Mouse (Mus musculus): ENCODE measurements around the gene Ctrl.
"Not testable (repeated sequence)": the region's sequence is repeated elsewhere in the genome, so short reads cannot be mapped to it uniquely, and the experiment has no call there.

Gene Ctrl

DNA sequence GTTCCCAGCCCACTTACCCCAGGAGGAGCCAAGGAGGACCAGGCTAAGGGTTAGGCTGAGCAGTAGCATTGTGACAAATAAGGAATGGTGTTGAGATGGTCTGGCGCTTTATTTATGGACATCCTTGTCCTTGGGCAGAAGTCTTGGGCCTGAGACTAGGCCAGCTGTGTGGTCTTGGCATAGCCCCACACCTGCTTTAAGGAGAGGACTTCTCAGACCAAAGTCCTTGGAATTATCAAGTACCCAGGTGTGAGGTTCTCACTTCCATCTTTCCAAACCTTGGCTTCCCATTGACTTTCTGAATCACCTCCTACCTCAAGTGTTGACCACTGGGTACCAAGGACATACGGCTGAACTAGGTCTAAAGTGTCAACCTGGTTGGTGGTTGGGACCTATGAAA lies at the start of gene Ctrl:
Gene Ctrl (minus strand): TSS at position 101 of the 400 bp plus-strand sequence.
- no peak for DNase-seq (ENCODE audit: low spot score)

DNA sequence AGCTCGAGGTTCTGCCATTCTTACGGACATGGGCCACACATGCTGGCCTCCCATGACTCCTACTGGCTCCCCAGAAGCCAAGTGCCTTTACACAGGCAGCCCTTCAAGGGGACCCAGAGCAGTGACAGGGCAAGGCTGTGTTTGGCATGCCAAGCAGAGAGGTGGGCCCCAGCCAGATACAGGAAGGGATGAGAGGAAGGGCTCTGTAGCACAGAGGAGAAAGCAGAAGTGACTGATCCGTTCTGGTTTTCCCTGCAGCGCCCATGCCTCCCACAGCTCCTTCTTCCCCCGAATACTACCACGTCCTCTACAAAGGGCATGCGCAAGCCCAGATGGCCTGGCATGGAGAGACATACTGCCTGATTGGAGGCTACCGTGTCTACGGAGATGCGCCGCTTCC lies 49.7 kb upstream of the Ctrl start:
- DNase-seq (ENCODE audit: low spot score), result not testable (repeated sequence)

DNA sequence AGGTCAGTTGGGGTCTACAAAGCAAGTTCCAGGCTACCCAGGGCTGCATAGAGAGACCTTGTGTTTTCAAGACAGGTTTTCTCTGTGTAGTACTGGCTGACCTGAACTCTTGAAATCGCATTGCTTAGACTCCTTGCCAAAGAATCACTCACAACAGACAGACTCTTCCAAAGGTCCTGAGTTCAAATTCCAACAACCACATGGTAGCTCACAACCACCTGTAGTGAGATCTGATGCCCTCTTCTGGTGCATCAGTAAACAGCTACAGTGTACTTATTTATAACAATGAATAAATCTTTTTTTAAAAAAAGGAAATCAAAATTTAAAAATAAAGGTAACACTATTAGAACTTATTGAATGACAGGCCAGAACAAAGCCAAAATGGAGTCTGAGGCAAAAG lies 47.5 kb upstream of the Ctrl start:
- DNase-seq (ENCODE audit: low spot score), result no peak

DNA sequence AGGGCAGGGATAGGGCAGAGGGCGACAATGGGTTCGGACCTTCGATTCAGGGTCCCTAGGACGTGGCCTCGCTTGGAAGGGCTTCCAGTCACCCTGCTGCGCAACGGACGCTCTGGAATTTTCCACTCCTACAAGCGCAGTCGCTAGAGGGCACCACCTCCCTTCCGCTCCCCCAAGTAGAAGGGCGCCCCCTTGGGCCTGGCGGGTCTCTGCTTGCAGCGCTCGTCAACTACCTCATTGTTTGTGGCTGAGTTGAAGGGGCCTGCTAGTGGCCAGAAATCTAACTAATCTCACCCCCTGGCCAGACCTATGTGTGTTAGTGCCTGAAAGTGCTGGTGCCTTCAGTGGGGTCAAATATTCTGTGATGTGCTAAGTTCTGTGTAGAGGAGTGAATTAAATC lies 45.7 kb upstream of the Ctrl start, which contains the start of gene Dpep3:
Gene Dpep3 (minus strand): TSS at position 105 of the 400 bp plus-strand sequence.
- DNase-seq (ENCODE audit: low spot score), result no peak

DNA sequence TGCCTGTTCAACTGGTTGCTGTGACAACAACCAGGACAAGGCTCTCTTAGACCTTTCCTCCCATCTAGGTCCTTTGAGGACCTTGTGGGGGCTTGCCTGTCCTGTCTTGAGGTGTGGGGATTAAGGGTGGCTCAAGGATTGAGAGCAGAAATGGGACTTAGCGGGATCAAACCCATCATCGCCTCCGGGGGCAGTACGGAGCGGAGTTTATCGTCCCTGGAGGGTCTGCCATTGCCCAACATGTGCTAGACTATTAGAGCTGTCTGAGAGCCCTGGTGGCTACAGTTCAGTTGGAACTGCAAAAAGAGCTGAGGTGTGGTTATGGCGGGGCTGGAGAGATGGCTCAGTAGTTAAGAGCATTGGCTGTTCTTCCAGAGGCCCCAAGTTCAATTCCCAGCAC lies 41.7 kb upstream of the Ctrl start:
- DNase-seq (ENCODE audit: low spot score), result no peak

DNA sequence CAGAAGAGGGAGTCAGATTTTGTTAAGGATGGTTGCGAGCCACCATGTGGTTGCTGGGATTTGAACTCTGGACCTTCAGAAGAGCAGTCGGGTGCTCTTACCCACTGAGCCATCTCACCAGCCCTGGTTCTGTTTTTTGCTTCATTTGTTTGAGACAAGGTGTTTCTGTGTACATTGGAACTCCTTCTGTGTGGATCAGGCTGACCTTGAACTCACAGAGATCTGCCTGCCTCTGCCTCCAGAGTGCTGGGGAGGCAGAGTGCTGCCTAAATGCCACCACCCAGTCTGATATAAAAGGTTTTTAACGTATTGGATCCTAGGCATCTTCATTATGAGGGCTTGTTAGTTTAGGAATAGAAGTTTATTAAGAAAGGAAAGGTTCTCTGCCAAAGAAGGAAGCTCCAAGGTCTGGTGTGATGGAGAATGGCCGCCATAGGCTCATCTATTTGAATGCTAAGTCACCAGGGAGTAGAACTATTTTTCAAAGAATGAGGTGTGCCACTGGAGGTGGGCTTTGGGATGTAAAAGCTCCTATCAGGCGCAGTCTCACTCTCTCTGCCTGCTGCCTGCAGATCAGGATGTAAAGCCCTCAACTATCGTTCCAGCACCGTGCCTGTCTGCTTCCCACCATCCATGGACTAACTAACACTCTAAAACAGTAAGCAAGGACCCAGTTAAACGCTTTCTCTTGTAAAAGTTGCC lies 37.5 kb upstream of the Ctrl start:
- no peak for DNase-seq (ENCODE audit: low spot score)

DNA sequence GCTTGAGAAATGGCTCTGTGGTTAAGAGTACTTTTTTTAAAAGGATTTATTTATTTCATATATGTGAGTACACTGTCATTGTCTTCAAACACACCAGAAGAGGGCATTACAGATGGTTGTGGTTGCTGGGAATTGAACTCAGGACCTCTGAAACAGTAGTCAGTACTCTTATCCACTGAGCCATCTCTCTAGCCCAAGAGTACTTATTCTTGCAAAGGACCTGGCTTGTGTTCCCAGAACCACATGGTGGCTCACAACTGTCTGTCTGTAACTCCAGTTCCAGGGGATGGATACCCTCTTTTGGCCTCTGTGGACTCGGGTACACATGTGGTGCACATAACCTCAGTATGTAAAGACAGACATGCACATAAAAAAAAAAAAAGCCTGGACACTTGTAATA lies 35.7 kb upstream of the Ctrl start:
- DNase-seq (ENCODE audit: low spot score), result no peak

DNA sequence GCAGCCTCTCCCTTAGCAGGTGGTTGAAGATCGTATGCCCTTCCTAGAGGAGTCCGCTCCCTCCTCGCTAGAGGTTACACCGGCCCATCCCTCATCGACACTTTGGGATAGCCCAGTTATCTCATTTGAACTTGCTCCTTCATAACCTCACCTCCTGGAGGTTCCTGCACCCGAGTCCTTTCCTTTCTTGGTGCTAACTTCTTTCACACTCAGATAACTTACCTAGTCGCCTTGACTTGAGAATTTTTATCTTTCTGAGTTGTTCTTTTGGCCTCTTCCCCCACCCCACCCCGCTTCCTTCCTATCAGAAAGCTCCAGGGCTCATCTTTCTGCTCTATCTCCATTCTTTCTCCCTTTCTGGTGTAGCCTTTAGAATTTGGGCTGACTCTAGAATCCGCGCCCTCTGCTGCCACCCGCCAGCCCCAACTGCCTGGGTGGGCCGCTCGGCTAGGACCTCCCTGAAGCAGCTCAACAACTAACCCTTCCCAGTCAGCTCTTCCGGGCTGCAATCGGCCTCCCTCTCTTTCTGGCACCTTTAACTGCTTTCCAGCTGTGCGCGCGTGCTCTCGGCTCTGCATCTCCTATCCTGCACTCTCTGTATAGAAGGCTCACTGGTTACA lies 33.1 kb upstream of the Ctrl start:
- no peak for DNase-seq (ENCODE audit: low spot score)

GRCm38 (mm10) chr8:105965905-105966341 lies 32.3 kb upstream of the Ctrl start, which contains the start of gene Slc12a4:
Gene Slc12a4 (minus strand): TSS chr8:105966097.
- DNase-seq (ENCODE audit: low spot score), result no peak

- no peak for DNase-seq (ENCODE audit: low spot score)
Measured at GRCm38 (mm10) chr8:105965266-105965904, 31.7 kb upstream of the Ctrl start.

DNA sequence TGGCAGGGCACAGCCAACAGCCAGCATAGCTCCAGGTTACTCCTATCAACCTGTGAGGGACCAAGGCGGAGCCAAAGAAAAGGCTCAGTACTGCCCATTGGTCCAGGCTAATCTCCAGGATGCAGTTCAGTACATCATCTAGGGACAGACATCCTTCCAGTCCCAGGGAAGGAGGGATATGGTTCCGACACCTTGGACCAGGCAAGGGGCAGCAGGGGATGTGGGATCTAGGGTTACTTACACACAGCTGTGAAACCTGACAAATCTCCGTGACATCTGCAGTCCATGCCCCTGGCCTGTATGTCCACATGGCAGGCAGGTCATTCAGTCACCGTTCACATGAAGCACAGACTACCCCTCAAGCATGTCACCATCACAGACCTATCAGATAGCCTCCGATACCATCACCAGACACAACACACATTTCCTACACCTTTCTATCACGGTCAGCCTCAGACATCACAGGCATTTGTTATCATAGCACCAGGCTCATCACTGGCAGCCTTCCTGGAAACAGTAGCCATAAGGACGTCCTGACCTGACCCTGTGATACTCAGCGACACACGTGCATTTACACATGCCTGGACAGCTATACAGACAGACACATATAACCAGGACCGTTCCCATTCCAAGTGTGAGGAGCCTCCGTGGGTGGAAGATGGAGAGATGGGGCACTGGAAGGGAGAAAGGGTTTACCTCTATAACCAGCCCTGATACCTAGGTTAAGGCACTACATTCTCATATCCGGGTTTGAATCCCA lies 31.0 kb upstream of the Ctrl start:
- DNase-seq (ENCODE audit: low spot score), result no peak

- no peak for DNase-seq (ENCODE audit: low spot score)
Measured at GRCm38 (mm10) chr8:105961536-105961935, 27.9 kb upstream of the Ctrl start.

DNA sequence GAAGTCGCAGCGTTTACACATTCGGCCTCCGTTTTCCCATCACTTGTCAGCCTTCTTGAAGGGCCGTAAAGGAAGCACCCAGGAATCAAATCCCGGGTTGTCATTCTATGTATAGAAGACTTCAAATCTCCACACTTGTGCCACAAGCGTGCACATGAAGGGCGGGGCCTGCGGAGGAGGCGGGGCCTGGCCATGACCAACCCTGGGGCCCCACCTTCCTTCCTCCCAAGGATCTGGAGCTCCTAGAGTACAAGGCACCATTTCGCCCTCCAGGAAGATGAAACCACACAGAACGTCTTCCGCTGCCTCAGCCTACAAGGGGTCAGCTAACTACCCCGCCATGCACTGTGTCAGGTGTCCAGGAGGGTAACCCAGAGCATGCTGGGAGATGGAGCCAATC lies 27.4 kb upstream of the Ctrl start:
- DNase-seq (ENCODE audit: low spot score), result no peak

- DNase-seq (ENCODE audit: low spot score), result no peak
Measured at GRCm38 (mm10) chr8:105959350-105959749, 25.7 kb upstream of the Ctrl start.

DNA sequence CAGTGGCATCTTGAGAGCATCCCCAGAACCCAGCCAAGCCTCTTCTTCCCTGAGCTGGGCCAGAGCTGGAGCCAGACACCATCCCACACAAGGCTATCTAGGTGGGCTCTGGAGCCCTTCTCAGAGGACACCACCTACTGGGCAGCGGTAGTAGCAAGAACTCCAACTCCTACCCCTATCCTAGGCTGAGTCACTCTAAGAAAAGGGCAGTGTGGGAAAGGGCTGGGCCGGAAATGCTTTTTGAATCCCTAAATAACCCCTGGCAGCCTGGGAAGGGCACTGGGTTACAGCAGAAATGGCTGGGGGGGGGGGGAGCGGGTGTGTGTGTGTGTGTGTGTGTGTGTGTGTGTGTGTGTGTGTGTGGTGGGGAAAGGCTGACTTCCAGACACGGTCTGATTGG lies 24.2 kb upstream of the Ctrl start:
- DNase-seq (ENCODE audit: low spot score), result no peak

GRCm38 (mm10) chr8:105956556-105956955 lies 22.9 kb upstream of the Ctrl start:
- no peak for DNase-seq (ENCODE audit: low spot score)

GRCm38 (mm10) chr8:105951057-105951659 lies 17.5 kb upstream of the Ctrl start:
- DNase-seq (ENCODE audit: low spot score), result no peak

GRCm38 (mm10) chr8:105949350-105949749 lies 15.7 kb upstream of the Ctrl start:
- no peak for DNase-seq (ENCODE audit: low spot score)

GRCm38 (mm10) chr8:105943321-105943739 lies 9.7 kb upstream of the Ctrl start, which contains the start of gene Lcat:
Gene Lcat (minus strand): TSS chr8:105943382.
- no peak for DNase-seq (ENCODE audit: low spot score)

- no peak for DNase-seq (ENCODE audit: low spot score)
Measured at GRCm38 (mm10) chr8:105942542-105942941, 8.9 kb upstream of the Ctrl start.

DNA sequence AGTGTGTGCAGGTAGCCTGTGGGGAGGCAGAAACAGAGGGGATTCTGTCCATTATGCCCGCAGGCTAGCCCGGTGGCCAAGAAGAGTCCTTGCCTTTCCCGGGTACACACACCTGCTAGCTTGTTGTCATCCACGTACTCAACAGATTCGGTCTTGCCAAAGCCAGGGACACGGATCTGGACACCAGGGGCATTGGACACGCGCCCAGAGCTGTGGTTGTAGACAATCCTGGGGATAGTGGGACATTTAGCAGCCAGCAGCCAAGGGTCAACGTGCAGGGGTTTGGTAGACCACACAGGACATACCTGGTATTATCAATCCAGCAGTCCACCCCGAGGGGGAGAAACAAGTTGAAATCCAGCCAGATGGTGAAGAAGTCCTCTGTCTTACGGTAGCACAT lies 8.4 kb upstream of the Ctrl start:
- DNase-seq (ENCODE audit: low spot score), result no peak

DNA sequence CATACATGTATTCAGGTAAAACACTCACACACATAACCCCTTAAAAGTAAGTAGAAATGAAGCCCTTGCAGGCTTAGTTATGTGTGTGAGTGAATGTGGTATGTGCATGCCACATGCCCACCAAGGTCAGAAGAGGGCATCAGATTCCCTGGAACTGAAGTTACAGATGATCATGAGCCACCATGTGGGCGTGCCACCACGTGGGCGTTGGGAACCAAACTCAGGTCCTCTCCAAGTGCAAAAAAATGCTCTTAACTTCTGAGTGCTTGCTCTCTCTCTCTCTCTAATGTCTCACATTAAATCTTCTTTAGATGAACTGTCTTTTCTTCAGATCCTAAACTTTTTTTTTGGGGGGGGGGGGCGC lies 4.6 kb upstream of the Ctrl start, which contains the start of gene Psmb10:
Gene Psmb10 (minus strand): TSS at position 139 of the 364 bp plus-strand sequence.
- DNase-seq (ENCODE audit: low spot score), result no peak
